Comparison of ENCODE assay signal across 17 mouse cellular contexts in genomic region chr12:30258641-30259040, GRCm38 (mm10).
"Had no signal": no experiment of that assay in that cellular context is flagged by ENCODE, and none has a peak within 500 bp of the region (broad histone marks: within the 10 kb centered on the region; RNA-seq: fewer than 3 reads in every experiment).

No protein-coding gene starts in this region.

- H3K9ac ChIP-seq: liver, embryonic 13.5 days; liver, embryonic 15.5 days; liver, postnatal 0 days; midbrain, embryonic 12.5 days; midbrain, embryonic 15.5 days; neural tube, embryonic 12.5 days; stomach, embryonic 15.5 days had no signal

- DNase-seq: liver, embryonic 13.5 days; liver, postnatal 0 days; lung, postnatal 10 days; lung, postnatal 36 days; right cerebral cortex, postnatal 14 days; thymus, adult 2 months; thymus, postnatal 25 days; thymus, postnatal 4 days had no signal

- H3K9me3 ChIP-seq: liver, embryonic 13.5 days; liver, embryonic 15.5 days; midbrain, embryonic 12.5 days; midbrain, embryonic 15.5 days; neural tube, embryonic 12.5 days; stomach, embryonic 15.5 days had no signal

- H3K4me1 ChIP-seq: liver, embryonic 13.5 days; liver, embryonic 15.5 days; megakaryocyte, embryonic 14.5 days; midbrain, embryonic 12.5 days; neural tube, embryonic 12.5 days; stomach, embryonic 15.5 days had no signal

- H3K4me3 ChIP-seq: liver, embryonic 13.5 days; liver, embryonic 15.5 days; megakaryocyte, embryonic 14.5 days; midbrain, embryonic 12.5 days; midbrain, embryonic 15.5 days; neural tube, embryonic 12.5 days; stomach, embryonic 15.5 days had no signal

- H3K27ac ChIP-seq: liver, embryonic 13.5 days; liver, embryonic 15.5 days; macrophage; midbrain, embryonic 12.5 days; midbrain, embryonic 15.5 days; neural tube, embryonic 12.5 days; stomach, embryonic 15.5 days; stomach, postnatal 0 days had no signal

- H3K4me2 ChIP-seq: liver, embryonic 11.5 days; liver, embryonic 13.5 days; liver, embryonic 15.5 days; midbrain, embryonic 12.5 days; midbrain, embryonic 15.5 days; neural tube, embryonic 12.5 days; stomach, embryonic 15.5 days had no signal

- H3K36me3 ChIP-seq: liver, embryonic 13.5 days; liver, embryonic 15.5 days; midbrain, embryonic 12.5 days; midbrain, embryonic 15.5 days; neural tube, embryonic 12.5 days; stomach, embryonic 15.5 days had no signal

- ATAC-seq: liver, postnatal 0 days; midbrain, embryonic 15.5 days had no signal

- H3K27me3 ChIP-seq: liver, embryonic 13.5 days; liver, embryonic 15.5 days; megakaryocyte, embryonic 14.5 days; midbrain, embryonic 12.5 days; midbrain, embryonic 15.5 days; neural tube, embryonic 12.5 days; stomach, embryonic 15.5 days had no signal
